Comparison of ENCODE assay signal across 9 mouse cellular contexts in the genomic region with DNA sequence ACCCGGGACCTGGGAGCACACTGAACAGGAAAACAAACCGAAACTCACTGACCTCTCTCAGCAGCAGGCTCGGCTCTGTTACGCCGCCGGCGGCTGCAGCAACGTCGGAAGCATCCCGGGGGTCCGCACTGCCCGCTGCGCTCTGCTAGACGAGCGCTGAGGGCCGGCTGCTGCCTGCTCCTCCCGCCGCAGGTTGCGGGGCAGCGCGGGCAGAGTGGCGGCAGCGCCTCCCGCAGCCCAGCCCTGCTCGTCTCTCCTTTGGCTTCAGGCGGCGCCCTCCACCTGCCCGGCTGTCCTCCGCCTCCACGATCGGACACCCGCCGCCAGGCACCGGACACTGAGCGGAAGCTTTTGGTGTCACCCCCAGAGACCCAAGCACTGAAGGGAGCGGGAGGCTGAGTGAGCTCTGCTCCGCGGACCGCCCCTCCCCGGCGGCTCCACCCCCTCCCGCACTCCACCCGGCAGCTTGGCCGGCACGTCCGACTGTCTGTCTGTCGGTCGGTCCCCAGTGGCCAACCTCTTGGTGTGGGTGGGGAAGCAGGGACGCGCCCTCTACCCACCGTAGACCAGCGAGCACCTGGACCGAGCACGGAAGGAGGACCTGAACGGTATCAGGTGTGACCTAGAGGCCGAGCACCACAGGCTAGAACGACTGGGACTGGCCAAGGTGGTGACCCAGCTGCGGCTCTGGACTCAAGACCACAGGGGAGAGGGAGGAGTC. TPM values are rescaled to one million over a fixed set of nuclear protein-coding genes. Genes with fewer than 3 reads are reported as not detected.
DNase-seq lines count a peak whose midpoint lies in the region; ATAC-seq and TF ChIP-seq lines count a peak whose summit lies in the region.
"Had no signal": no experiment of that assay in that cellular context is flagged by ENCODE, and none has a peak within 500 bp of the region (broad histone marks: within the 10 kb centered on the region; RNA-seq: fewer than 3 reads in every experiment).

TSS of gene Rnf152 (minus strand) at position 420 of the 721 bp plus-strand sequence.

- H3K4me3 ChIP-seq in intestine, postnatal 0 days (ENCODE audit: low read depth, low read length): peak within 1 kb of the TSS; percentile 97
- peak within 1 kb of the TSS; percentile 70 for H3K4me3 ChIP-seq in limb, embryonic 14.5 days (replicated peaks; ENCODE audit: low read length)
- H3K4me3 ChIP-seq in midbrain, embryonic 13.5 days (replicated peaks): peak within 1 kb of the TSS; percentile 80

- H3K9me3 ChIP-seq in intestine, postnatal 0 days (ENCODE audit: control insufficient read depth): no peaks in the 10 kb centered on the region
- no peaks in the 10 kb centered on the region for H3K9me3 ChIP-seq in limb, embryonic 14.5 days (ENCODE audit: control insufficient read depth, low read length)
- H3K9me3 ChIP-seq in midbrain, embryonic 13.5 days: no peaks in the 10 kb centered on the region

- H3K4me1 ChIP-seq in intestine, postnatal 0 days (replicated peaks; ENCODE audit: control insufficient read depth, insufficient read depth, low read length): no peaks in the 10 kb centered on the region
- H3K4me1 ChIP-seq in limb, embryonic 14.5 days (ENCODE audit: control insufficient read depth, insufficient read depth, low read length): no peaks in the 10 kb centered on the region
- H3K4me1 ChIP-seq in midbrain, embryonic 13.5 days (replicated peaks): peaks cover 13% of the 10 kb centered on the region

- TF ChIP-seq POLR2A in limb, embryonic 14.5 days (IDR thresholded peaks at IDR 0.05; ENCODE audit: borderline replicate concordance, extremely low read depth, insufficient read depth, insufficient read length): no peak

- TF ChIP-seq CTCF in intestine, postnatal 0 days (IDR thresholded peaks at IDR 0.05; ENCODE audit: low read depth): peak; percentile 52

- under 1% methylated on average over 56 of the region's 58 CpGs for WGBS in intestine, postnatal 0 days
- WGBS in limb, embryonic 14.5 days: under 1% methylated on average over 46 of the region's 58 CpGs
- under 1% methylated on average over 49 of the region's 58 CpGs for WGBS in midbrain, embryonic 13.5 days

- peak within 1 kb of the TSS; percentile 82 for H3K9ac ChIP-seq in intestine, postnatal 0 days (ENCODE audit: low read depth, low read length)
- H3K9ac ChIP-seq in limb, embryonic 14.5 days (ENCODE audit: low read depth, low read length, severe bottlenecking): peak within 1 kb of the TSS; percentile 67
- peak within 1 kb of the TSS; percentile 86 for H3K9ac ChIP-seq in midbrain, embryonic 13.5 days (replicated peaks)

- H3K36me3 ChIP-seq in intestine, postnatal 0 days (ENCODE audit: control insufficient read depth, insufficient read depth): no peaks in the 10 kb centered on the region
- no peaks in the 10 kb centered on the region for H3K36me3 ChIP-seq in limb, embryonic 14.5 days (ENCODE audit: control insufficient read depth, insufficient read depth, low read length)
- H3K36me3 ChIP-seq in midbrain, embryonic 13.5 days: no peaks in the 10 kb centered on the region
- H3K36me3 ChIP-seq: G1E had no signal

- no peaks in the 10 kb centered on the region for H3K27me3 ChIP-seq in intestine, postnatal 0 days (replicated peaks; ENCODE audit: control insufficient read depth, insufficient read depth, low read length)
- H3K27me3 ChIP-seq in limb, embryonic 14.5 days (ENCODE audit: control insufficient read depth, insufficient read depth, low read length): no peaks in the 10 kb centered on the region
- no peaks in the 10 kb centered on the region for H3K27me3 ChIP-seq in midbrain, embryonic 13.5 days

- H3K27ac ChIP-seq in intestine, postnatal 0 days (ENCODE audit: low read depth, low read length): peak within 1 kb of the TSS; percentile 68
- H3K27ac ChIP-seq in limb, embryonic 14.5 days (replicated peaks; ENCODE audit: low read depth, low read length): no peak within 1 kb of the TSS
- peak within 1 kb of the TSS; percentile 73 for H3K27ac ChIP-seq in midbrain, embryonic 13.5 days

- peak; percentile 83 for ATAC-seq in intestine, postnatal 0 days
- ATAC-seq in limb, embryonic 14.5 days (ENCODE audit: low FRiP score, low read depth): peak; percentile 65
- ATAC-seq in midbrain, embryonic 13.5 days: peak; percentile 85

- DNase-seq in spleen, adult 12 weeks (ENCODE audit: low spot score): peak; percentile 1
- DNase-seq in spleen, postnatal 14 days (ENCODE audit: low spot score in 2 of 2): no peak
- DNase-seq in embryo, embryonic 9.5 days (ENCODE audit: extremely low spot score): peak; percentile 64
- DNase-seq in heart, adult 18-20 months: peak; percentile 66 to 69
- DNase-seq in limb, embryonic 14.5 days (ENCODE audit: low spot score): peak; percentile 38
- peak; percentile 8 to 37 for DNase-seq in spleen, postnatal 10 days (ENCODE audit: low spot score in 2 of 2)

- H3K4me2 ChIP-seq in intestine, postnatal 0 days (replicated peaks; ENCODE audit: low read depth): peak within 1 kb of the TSS; percentile 90
- peak within 1 kb of the TSS; percentile 62 for H3K4me2 ChIP-seq in limb, embryonic 14.5 days (replicated peaks; ENCODE audit: low read depth, low read length, severe bottlenecking)
- H3K4me2 ChIP-seq in midbrain, embryonic 13.5 days (replicated peaks): peak within 1 kb of the TSS; percentile 83

RNA-seq across cellular contexts. Expression of gene Rnf152, which starts in this region (rescaled TPM):
- 1 to 10 TPM in 1 of 2 experiments, under 1 TPM in 1; 0.94 to 1.3 TPM for total RNA-seq in heart, adult 18-20 months (2021)
- polyA plus RNA-seq in intestine, postnatal 0 days (2015; fragmentation: Nextera tagmentation; extraction: Ambion mirVana): 1.8 and 2.1 TPM in 2 replicates
- 1.6 and 2.1 TPM in 2 replicates for polyA plus RNA-seq in limb, embryonic 14.5 days (2012; rRNA removed)
- 1.5 and 1.8 TPM in 2 replicates for polyA plus RNA-seq in limb, embryonic 14.5 days (2014; fragmentation: Nextera tagmentation; extraction: Ambion mirVana)
- polyA plus RNA-seq in midbrain, embryonic 13.5 days (2015; fragmentation: Nextera tagmentation; extraction: Ambion mirVana): 12.0 and 12.1 TPM in 2 replicates
- polyA plus RNA-seq: G1E had no signal

Comparison
In these comparisons a context has a peak if more than half of its experiments do, and no peak if none do; other contexts are left out.
1. DNase-seq: peak in spleen, adult 12 weeks (single experiment), embryo, embryonic 9.5 days (single experiment), heart, adult 18-20 months (2 of 2), limb, embryonic 14.5 days (single experiment) and spleen, postnatal 10 days (2 of 2); none in spleen, postnatal 14 days (0 of 2).
2. Peak in every context shown above with its lines, with median percentiles within 50 percentile points of each other: ATAC-seq, H3K4me2 ChIP-seq, H3K4me3 ChIP-seq and H3K9ac ChIP-seq.